Mouse (Mus musculus): Measurements from ENCODE around the gene Zfp827. TPM values are rescaled to one million over a fixed set of nuclear protein-coding genes. Genes with fewer than 3 reads are reported as not detected.
A peak's percentile ranks its signal among the peaks of the same experiment; 100 is the strongest.

Gene Zfp827
- polyA plus RNA-seq, 1 experiment from 2014 or later: 13.0 TPM

- peaks cover 24% of the 10 kb centered on the region for H3K36me3 ChIP-seq
- no peak overlapping the region for H3K27ac ChIP-seq (replicated peaks)
- WGBS: 61% methylated on average over 4 of the region's 4 CpGs
- no peaks in the 10 kb centered on the region for H3K27me3 ChIP-seq
- no peaks in the 10 kb centered on the region for H3K9me3 ChIP-seq
- no peak overlapping the region for H3K4me3 ChIP-seq
- no peak overlapping the region for H3K4me2 ChIP-seq (replicated peaks)
- peaks cover 9% of the 10 kb centered on the region for H3K4me1 ChIP-seq
- no peak overlapping the region for H3K9ac ChIP-seq (replicated peaks)
- ATAC-seq (ENCODE audit: low FRiP score, low read depth): 0 out of 2 replicates have a peak, but pooled peaks have one; percentile 19
These were observed 145.4 kb downstream of the Zfp827 start for GRCm38 (mm10) chr8:79173606-79174005.

- Histone ChIP-seq H3K4me2 (replicated peaks) (no peak overlapping the region), H3K9ac (replicated peaks) (no peak overlapping the region), H3K27me3 (no peaks in the 10 kb centered on the region), H3K27ac (replicated peaks) (no peak overlapping the region; the same call in 1 of the 2 replicates), H3K4me3 (no peak overlapping the region), H3K9me3 (no peaks in the 10 kb centered on the region), H3K4me1 (peaks cover 9% of the 10 kb centered on the region), H3K36me3 (peaks cover 47% of the 10 kb centered on the region)
- no peak for ATAC-seq (ENCODE audit: low FRiP score, low read depth)
- WGBS: 54% methylated on average over 4 of the region's 4 CpGs
These were observed 147.8 kb downstream of the Zfp827 start for GRCm38 (mm10) chr8:79175991-79176390.

DNA sequence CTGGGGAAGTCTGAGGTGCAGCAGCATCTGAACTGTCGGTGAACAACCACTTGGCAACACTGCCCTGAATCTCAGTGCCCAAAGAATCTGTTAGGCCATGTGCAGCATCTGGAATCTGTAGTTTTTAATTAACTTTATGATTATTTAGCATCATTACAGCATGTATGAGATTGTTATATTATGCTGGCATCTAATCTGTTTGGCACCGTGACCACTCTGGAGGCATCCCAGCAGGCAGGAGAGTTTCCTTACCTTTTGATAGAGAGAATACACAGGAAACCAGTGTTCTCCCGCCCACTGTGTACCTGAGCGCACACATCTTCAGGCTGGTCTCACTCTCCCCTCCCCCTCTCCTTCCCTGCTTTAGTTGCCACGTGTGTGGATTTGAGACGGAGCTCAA, 151.4 kb downstream of the Zfp827 start:
- H3K27me3 ChIP-seq: no peaks in the 10 kb centered on the region
- H3K9ac ChIP-seq (replicated peaks): no peak overlapping the region
- no peaks in the 10 kb centered on the region for H3K9me3 ChIP-seq
- no peak for ATAC-seq (ENCODE audit: low FRiP score, low read depth)
- no peak overlapping the region for H3K27ac ChIP-seq (replicated peaks)
- H3K4me2 ChIP-seq (replicated peaks): no peak overlapping the region
- H3K4me3 ChIP-seq: no peak overlapping the region
- H3K4me1 ChIP-seq: peaks cover 9% of the 10 kb centered on the region; the same call in 1 of the 2 replicates
- peaks cover 84% of the 10 kb centered on the region for H3K36me3 ChIP-seq
- 87% methylated on average over 6 of the region's 6 CpGs for WGBS

GRCm38 (mm10) chr8:79185488-79185887, 157.3 kb downstream of the Zfp827 start:
- Histone ChIP-seq H3K36me3 (peaks cover 98% of the 10 kb centered on the region), H3K27ac (replicated peaks) (no peak overlapping the region), H3K4me2 (replicated peaks) (no peak overlapping the region), H3K27me3 (no peaks in the 10 kb centered on the region), H3K4me3 (no peak overlapping the region), H3K9ac (replicated peaks) (no peak overlapping the region), H3K9me3 (no peaks in the 10 kb centered on the region), H3K4me1 (no peaks in the 10 kb centered on the region)
- no peak for ATAC-seq (ENCODE audit: low FRiP score, low read depth)
- WGBS: 88% methylated on average over 7 of the region's 7 CpGs

DNA sequence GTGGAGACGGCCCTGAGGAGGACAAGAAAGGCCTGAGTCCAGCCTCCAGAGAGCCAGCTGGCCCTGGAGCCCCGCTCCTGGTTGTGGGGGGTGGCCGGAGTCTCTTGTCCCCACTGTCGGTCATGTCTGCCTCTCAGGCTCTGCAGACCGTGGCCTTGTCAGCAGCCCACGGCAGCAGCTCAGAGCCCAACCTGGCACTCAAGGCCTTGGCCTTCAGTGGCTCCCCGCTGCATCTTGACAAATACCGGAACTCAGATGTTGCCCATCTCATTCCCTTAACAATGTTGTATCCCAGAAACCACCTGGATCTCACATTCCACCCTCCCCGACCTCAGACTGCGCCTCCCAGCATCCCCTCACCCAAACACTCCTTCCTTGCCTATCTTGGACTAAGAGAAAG, 161.8 kb downstream of the Zfp827 start:
- Histone ChIP-seq H3K27me3 (no peaks in the 10 kb centered on the region), H3K36me3 (peaks cover 78% of the 10 kb centered on the region), H3K27ac (replicated peaks) (no peak overlapping the region), H3K9me3 (no peaks in the 10 kb centered on the region), H3K9ac (replicated peaks) (no peak overlapping the region), H3K4me3 (no peak overlapping the region), H3K4me2 (replicated peaks) (no peak overlapping the region), H3K4me1 (no peaks in the 10 kb centered on the region)
- ATAC-seq (ENCODE audit: low FRiP score, low read depth): no peak
- 93% methylated on average over 10 of the region's 10 CpGs for WGBS

DNA sequence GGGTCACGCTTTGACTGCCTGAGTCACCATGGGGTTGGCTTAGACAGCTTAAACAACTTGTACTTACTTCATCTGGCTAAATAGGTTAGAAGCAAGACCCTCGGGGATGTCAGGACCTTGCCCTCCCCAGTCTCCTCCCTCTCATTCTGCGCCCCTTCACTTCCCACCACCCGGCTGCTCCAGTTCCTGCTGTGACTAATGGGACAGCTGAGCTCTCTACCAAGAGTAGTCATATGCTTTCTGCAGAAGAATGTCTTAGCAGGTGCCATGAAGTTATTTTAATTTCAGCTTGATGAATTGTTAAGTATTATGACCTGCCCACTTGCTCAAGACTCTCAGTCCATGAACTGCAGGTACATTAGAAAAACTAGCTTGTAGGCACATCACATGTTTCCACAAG, 168.2 kb downstream of the Zfp827 start:
- ATAC-seq (ENCODE audit: low FRiP score, low read depth): no peak
- no peaks in the 10 kb centered on the region for H3K4me1 ChIP-seq
- H3K9ac ChIP-seq (replicated peaks): no peak overlapping the region
- no peaks in the 10 kb centered on the region for H3K9me3 ChIP-seq
- H3K4me2 ChIP-seq (replicated peaks): no peak overlapping the region
- WGBS: 73% methylated on average over 4 of the region's 4 CpGs
- no peaks in the 10 kb centered on the region for H3K27me3 ChIP-seq
- H3K4me3 ChIP-seq: no peak overlapping the region
- H3K36me3 ChIP-seq: peaks cover 16% of the 10 kb centered on the region
- no peak overlapping the region for H3K27ac ChIP-seq (replicated peaks)

DNA sequence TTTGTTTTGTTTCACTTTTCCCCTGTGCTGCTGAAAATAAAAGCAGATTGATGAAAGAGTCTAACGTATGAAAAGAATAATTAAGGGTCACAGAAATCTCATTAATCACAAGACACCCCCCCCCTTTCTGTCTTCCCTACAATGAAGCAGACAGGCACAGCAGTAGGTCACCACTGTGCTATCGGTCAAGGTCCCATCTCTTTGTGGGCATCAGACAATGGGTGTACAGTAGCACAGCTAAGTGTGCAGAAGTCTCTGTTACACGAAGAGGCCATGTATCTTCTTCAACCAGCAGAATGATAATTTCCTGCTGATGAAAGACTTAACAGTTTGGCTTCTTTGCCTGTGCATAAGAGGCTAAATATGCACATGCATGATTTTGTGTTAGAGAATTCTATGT, 170.4 kb downstream of the Zfp827 start:
- no peak overlapping the region for H3K4me2 ChIP-seq (replicated peaks)
- H3K9ac ChIP-seq (replicated peaks): no peak overlapping the region
- H3K27me3 ChIP-seq: no peaks in the 10 kb centered on the region
- no peaks in the 10 kb centered on the region for H3K9me3 ChIP-seq
- ATAC-seq (ENCODE audit: low FRiP score, low read depth): no peak
- 0 out of 2 replicates have a peak, but pooled peaks cover 5% of the 10 kb centered on the region for H3K36me3 ChIP-seq
- H3K4me3 ChIP-seq: no peak overlapping the region
- no peak overlapping the region for H3K27ac ChIP-seq (replicated peaks)
- no peaks in the 10 kb centered on the region for H3K4me1 ChIP-seq
- 70% methylated on average over 3 of the region's 3 CpGs for WGBS

DNA sequence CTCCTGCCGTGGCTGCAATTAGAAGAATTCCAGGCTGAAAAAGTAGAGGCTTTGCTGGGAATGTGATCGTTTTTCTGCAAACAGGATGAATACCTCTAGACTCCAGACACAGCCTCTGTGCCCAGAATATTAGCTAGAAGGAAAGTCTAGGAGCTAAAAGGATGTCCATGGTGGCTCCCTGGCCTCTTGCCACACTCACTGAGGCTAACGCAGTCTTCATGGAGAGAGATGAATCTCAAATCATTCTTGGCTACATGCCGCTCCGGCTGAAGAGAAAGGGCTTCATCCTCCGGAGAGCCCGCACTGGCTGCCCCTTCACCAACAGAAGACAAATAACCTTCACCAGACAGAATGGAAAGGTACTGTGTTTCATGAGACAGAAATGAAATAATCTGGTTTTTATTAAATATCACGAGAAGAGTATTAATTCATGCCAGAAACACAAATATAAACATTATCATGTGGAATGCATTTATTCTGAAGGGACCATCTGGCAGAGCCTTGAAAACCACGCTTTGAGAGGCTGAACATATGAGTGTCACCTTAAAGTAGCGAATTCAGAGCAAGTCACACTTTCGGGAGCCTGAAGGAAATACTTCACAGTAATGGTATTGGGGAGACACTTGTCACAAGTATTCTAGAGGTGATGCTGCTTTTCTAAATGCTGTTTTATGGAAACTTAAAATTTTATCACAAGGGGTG, 173.4 kb downstream of the Zfp827 start:
- ATAC-seq (ENCODE audit: low FRiP score, low read depth): no peak

GRCm38 (mm10) chr8:79206895-79207294, 178.7 kb downstream of the Zfp827 start:
- H3K4me1 ChIP-seq: peaks cover 27% of the 10 kb centered on the region
- no peak overlapping the region for H3K27ac ChIP-seq (replicated peaks)
- no peaks in the 10 kb centered on the region for H3K36me3 ChIP-seq
- no peak overlapping the region for H3K9ac ChIP-seq (replicated peaks)
- no peak for ATAC-seq (ENCODE audit: low FRiP score, low read depth)
- H3K27me3 ChIP-seq: no peaks in the 10 kb centered on the region
- H3K4me2 ChIP-seq (replicated peaks): no peak overlapping the region
- H3K9me3 ChIP-seq: no peaks in the 10 kb centered on the region
- 80% methylated on average over 4 of the region's 4 CpGs for WGBS
- H3K4me3 ChIP-seq: no peak overlapping the region

More for the DNA sequence above, 173.4 kb downstream of the Zfp827 start:
- Histone ChIP-seq H3K4me2 (replicated peaks) (no peak overlapping the region), H3K9ac (replicated peaks) (no peak overlapping the region), H3K9me3 (no peaks in the 10 kb centered on the region), H3K4me3 (no peak overlapping the region), H3K27me3 (no peaks in the 10 kb centered on the region), H3K27ac (replicated peaks) (no peak overlapping the region), H3K36me3 (no peaks in the 10 kb centered on the region), H3K4me1 (no peaks in the 10 kb centered on the region)
- WGBS: 75% methylated on average over 11 of the region's 11 CpGs

DNA sequence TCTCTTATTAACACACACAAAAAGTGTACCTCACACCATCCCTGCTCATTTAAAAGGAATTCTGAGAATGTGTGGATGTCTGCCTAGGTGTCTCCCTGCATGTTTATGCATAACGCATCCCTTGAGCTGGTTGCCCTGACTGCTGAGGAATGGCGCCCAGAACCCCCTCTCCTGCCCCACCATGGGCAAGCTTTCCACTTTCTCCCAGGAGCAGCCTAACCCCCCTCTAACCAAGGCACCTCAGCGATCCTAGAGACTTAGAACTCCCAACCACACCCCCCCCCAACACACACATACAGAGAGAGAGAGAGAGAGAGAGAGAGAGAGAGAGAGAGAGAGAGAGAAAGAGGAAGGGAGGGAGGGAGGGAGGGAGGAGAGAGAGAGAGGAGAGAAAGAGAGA, 179.9 kb downstream of the Zfp827 start:
- WGBS: 46% methylated on average over 3 of the region's 3 CpGs
- Histone ChIP-seq H3K4me3 (no peak overlapping the region), H3K4me1 (peaks cover 27% of the 10 kb centered on the region), H3K36me3 (no peaks in the 10 kb centered on the region), H3K27ac (replicated peaks) (no peak overlapping the region), H3K4me2 (replicated peaks) (no peak overlapping the region), H3K9ac (replicated peaks) (no peak overlapping the region), H3K9me3 (no peaks in the 10 kb centered on the region), H3K27me3 (no peaks in the 10 kb centered on the region)
- no peak for ATAC-seq (ENCODE audit: low FRiP score, low read depth)

- Histone ChIP-seq H3K36me3 (no peaks in the 10 kb centered on the region), H3K9me3 (no peaks in the 10 kb centered on the region), H3K4me1 (peaks cover 27% of the 10 kb centered on the region), H3K4me3 (peak overlapping the region; percentile 40; the same call in 1 of the 2 replicates), H3K27ac (replicated peaks) (peak overlapping the region; percentile 50), H3K4me2 (replicated peaks) (peak overlapping the region; percentile 58), H3K9ac (replicated peaks) (no peak overlapping the region), H3K27me3 (no peaks in the 10 kb centered on the region)
- 9% methylated on average over 15 of the region's 15 CpGs for WGBS
- peak; percentile 57 for ATAC-seq (ENCODE audit: low FRiP score, low read depth)
These were observed 180.7 kb downstream of the Zfp827 start for GRCm38 (mm10) chr8:79208691-79209640.
